Mouse (Mus musculus): ENCODE results near the gene Sept1.

Gene Sept1

DNA sequence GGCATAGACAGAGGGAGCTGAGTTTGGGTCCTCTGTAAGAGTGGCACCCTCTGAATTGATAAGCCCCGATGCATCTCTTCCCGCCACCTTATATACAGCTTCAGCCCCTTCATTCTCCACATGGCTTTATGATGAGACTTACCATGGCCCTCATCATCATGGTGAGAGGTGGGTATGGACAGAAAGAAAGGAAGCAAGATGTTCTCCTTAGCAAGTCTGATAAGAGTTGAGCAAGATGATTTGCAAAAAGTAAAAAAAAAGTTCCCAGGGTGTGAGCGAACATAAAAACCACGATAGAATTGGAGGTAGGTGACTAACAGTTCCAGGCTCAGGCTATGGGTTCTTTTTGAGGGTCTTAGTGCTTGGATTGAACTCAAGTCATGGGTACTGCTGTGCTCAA is 14.3 kb downstream of the Sept1 start:
- peak in 1 of 2 experiments; percentile 38 for DNase-seq (ENCODE audit: low spot score in 2 of 2)

DNA sequence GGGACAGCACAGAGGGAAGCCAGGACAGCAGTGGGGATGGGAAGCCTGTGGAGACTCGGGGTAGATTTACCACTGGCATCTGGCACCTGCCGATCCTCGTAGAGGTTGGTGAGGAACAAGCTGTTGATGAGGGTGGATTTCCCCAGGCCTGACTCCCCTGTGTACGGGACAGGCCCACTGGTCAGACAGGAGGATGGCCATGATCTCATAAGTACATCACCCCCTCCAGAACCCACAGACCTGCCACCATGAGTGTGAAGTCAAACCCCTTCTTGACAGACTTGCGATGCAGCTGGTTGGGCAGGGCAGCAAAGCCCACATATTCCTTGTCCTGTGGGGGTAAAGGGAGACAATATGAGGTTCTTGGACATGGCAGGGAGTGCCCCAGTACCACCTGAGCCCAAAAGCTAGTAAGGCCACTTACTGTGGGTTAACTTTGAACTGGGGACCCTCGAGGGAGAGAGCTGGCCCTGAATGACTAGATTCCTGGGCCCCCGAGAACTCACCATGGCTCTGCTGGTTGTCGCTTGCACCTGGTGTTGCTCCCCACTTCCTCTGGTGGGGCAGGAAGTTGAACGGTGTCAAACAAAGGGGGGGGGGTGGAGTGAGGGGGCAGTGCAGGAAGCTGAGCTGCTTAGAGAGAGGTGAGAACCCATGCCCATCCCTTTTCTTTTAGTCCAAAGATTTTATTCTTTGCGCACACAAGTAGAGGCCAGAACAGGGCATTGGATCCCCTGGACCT is 14.9 kb downstream of the Sept1 start:
- DNase-seq (ENCODE audit: low spot score in 2 of 2) = peak; percentile 72 to 85

DNA sequence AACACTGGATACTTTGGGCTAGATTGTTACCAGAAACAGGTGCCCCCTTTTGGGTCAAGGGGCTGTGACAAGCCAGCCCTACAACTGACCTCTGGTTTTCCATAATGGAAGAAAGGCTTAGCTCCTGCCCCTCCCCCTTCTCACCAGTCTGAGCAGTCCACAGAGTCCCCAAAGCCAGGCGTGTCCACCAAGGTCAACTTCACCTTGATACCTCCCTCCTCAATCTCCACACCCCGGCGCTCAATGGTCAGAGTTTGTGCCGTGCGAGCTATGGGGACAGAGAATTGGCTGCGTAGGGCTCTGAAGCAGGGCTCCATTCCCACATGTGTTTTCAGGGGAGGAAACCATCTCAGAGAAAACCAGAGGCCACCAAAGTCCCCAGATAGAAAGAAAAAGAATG is 15.5 kb downstream of the Sept1 start:
- DNase-seq (ENCODE audit: low spot score in 2 of 2) = no peak

DNA sequence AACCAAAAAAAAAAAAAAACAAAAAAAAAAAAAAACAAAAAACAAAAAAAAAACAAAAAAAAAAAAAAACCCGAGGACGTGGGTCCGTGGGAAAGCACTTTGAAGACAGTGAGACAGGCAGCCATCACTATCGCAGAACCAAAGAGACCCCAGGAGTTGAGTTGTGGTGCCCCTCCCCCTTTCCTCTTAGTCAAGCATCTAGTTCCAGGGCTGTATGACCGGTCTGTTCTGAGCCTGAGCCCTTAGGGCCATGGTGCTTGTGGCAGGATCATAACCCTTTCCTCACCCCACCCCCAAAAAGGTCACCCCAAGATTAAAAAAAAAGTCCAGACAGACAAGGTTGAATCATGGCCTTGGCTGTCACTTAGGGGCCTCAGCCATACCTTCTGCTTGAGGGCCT is 16.6 kb downstream of the Sept1 start:
- DNase-seq (ENCODE audit: low spot score in 2 of 2) = no peak

DNA sequence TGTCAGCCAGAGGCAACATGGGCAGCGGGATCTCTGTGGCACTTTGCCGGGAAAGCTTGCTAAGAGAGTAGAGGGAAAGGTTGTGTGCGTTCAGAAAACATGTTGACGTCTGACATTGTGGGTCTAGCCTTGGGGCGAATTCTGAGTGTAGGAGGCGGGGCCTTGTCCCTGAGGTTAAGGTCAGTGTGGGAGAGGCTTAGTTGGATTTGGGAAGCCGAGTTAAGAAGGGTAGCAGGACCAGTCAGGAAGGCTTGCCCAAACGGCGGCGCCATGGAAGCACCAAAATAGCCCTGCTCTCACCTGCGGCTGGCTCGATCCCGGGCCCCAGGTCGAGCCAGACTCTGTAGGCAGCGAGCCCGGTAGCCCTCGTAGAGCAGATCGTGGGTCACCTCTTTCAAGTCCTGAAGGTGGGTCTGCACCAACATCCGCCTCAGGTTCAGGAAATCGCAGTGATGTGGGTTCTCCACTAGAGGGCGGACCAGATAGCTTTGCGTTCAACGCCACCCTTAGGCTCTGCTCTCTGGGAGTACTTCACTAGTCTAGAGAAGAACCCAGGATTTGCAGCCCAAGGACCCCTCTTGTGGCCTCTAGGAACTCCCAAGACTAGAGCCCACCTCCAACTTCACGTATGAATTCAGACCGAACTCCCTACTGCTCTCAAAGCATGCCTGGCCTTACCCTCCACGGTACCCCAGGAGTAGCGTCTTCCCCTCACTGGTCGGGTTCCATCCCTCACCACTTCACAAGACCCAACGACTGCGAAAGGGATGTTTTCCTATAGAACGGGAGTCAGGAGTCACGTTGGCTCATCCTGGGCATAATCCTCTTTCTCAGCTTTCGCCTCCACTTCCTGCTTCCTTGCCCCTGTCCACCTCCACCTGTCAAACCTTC is 17.7 kb downstream of the Sept1 start:
- DNase-seq (ENCODE audit: low spot score in 2 of 2) = peak; percentile 72 to 75

DNA sequence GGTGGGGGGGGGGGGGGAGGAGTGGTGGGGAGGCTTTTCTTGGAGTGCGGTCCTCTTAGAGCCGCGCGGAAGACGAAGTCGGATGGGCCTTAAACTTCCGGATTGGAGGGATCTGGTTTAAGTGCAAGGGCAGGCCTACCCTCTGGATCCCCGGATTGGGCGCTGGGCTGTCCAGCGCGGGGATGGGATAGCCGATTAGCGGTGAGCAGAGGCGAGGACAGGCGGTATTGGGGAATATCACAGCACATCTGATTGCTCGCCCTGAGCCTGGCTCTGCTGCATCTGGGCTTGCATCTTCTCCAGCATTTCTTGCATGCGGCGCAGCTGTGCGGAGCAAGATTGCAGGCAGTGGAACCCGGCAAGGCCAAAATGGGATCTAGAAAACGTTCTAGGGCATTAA is 18.4 kb downstream of the Sept1 start:
- no peak for DNase-seq (ENCODE audit: low spot score in 2 of 2)

DNA sequence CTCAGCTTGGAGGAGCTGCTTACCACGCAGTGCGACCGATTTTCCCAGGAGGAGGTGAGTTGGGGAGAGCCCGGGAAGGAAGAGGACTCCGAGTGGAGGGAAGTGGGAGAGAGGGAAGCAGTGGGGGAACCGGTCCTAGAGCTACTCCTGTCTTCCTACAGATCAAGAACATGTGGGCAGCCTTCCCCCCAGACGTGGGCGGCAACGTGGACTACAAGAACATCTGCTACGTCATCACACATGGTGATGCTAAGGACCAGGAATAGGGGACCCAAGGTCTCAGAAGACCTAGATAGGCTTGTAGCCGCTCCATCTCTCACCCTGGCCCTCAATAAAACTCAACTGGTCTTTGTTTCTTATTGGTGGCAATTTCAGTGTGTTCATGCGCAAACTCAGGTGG is 19.0 kb downstream of the Sept1 start:
- no peak for DNase-seq (ENCODE audit: low spot score in 2 of 2)

DNA sequence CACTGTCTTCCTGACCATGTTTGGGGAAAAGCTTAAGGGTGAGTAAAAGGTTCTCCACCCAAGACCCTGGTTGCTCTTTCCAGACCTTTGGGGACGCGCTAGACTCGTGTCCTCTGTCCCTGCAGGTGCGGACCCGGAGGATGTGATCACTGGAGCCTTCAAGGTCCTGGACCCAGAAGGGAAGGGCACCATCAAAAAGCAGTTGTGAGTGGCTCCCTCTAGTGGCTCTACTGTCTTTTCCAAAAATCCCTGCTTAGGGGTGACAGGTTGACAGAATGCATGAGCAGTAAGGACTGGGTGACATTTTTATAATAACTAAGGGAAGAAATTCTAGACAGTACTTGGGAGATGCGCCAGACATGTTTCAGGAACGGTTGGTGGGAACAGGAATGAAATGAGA is 19.4 kb downstream of the Sept1 start:
- DNase-seq (ENCODE audit: low spot score in 2 of 2) = peak in 1 of 2 experiments; percentile 49

DNA sequence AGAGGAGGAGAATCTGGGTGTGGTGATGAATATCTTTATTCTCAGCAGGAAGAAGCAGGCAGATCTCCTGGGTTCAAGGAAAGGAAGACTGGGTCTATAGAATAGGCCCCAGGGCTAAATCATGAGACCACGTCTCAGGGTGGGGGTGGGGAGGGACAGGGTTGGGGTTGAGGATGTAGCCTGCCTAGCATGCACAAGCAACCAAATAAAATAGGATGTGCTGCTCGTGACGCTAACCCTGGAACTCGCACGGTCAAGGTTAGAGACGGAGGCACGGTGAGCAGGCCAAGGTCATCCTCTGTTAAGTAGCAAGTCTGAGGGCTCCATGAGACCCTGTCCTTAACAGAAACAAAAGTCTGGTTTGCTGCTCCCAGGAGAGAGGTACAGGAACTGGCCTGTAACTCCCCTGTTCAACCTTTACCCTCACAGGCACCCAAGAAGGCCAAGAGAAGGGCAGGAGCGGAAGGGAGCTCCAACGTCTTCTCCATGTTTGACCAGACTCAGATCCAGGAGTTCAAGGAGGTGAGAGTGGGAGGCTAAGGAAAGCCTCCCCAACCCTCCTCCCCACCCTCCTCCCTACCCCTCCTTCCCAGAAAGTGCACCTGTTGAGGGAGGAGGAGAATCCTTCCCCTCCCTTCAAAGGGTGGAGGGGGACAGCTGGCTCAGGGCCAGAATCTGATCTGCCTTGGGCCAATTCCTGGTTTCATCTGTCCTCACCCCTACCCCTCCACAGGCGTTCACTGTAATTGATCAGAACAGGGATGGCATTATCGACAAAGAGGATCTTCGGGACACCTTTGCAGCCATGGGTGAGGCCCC is 20.3 kb downstream of the Sept1 start:
- DNase-seq (ENCODE audit: low spot score in 2 of 2) = no peak

DNA sequence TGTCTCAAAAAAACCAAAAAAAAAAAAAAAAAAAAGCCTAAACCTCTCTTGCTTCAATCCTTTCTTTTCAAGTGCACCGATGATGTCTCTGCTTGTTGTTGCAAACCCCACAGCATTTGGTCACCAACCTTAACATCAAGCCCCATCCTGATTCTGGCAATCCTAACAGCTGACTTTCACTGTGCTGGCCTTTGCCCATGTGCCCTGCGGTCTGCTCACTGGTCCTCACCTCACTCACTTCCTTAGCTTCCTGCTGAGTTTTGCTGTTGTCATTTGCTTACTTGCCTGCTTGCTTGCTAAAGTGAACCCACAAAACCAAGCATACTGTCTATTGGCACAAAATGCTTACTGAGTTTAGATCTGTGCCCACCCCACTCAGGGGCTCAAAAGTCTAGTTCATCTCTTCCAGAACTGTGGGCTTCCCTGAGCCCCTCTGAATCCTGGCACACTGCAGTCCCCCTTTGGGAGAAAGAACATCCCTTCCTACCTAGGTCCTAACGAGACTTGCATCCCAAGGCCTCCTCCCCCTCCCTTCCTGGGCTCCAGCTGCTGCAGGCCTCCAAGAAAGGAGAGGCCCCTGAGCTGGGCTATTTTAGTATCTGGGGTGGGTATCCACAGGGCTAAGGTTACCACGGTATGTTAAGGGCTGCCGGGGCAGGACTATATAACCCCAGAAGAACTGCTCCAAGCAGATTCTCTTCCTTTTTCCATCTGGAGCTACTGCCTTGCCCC is 21.8 kb downstream of the Sept1 start:
- peak; percentile 45 to 46 for DNase-seq (ENCODE audit: low spot score in 2 of 2)

DNA sequence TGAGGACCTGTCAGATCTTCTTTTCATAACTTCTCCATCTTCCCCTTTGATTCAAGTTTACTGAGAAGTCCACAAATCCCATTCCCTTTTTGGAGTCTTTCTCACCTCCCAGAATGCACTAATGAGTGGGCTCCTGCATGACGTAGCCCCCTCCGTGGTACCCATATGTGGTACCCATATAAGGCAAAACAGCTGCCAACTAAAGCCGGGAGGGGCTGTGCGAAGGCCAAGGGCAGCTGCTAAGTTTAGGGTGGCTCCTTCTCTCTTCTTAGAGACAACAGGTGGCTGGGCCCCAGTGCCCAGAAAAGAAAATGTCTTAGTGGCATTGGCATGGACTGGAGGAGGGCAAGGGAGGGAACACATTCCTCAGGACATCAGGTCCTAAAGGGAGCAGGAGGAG is 22.7 kb downstream of the Sept1 start:
- DNase-seq (ENCODE audit: low spot score in 2 of 2) = no peak

DNA sequence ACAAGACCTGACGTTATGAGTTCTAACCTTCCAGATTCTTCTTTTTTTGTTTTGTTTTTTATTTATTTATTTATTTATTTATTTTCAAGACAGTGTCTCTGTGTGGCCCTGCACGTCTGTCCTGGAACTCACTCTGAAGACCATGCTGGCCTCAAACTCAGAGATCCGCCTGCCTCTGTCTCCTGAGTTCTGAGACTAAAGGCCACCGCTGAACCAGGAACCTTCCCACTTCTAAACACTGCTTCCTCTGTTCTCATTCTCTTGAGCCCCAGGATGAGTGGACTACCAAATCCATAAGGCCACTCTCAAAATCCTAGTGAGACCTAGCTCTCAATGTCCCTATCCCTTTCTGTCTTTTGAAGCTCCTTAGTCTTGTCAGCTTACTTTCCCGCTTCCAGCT is 23.1 kb downstream of the Sept1 start:
- no peak for DNase-seq (ENCODE audit: low spot score in 2 of 2)

DNA sequence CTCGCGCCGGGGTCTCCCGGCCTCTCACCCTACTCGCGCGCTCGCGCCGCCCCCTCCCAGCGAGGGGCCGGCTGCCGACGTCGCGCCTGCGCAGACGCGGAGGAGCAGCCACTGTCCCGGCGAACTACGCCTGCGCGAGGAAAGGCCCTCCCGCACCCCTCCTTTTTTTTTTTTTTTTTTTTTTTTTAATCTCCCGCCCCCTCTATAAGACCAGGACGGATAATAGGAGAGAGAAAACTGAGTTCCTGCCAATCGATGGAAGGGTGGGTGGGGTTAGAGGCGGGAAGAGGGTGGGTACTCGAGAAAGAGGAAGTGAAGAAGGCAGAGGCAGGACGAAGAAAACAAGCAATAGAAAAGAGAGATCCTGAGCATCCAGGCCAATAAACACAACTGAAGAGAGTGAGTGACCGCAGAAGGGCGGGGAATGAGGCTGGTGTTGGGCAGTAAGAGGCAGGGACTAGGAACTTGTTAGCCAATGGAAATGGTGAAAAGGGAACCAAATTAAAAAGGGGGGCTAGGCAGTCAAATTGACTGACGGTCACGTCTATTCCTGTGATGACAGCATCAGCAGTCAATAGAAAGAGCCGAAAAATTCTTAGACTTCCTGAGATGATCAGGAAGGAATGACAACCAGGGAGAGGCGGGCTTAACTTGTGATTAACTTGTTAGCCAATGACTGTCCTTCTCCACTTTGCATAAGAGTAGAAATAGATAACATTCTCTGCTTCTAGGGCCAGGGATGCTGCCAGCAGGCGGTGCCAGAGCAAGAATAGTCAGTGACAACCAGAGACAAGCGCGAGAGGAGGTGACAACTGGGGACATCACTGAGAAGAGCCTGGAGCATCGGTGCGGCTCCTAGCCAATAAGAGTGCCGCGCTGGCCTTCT is 24.1 kb downstream of the Sept1 start, which contains the start of gene Mylpf:
Gene Mylpf, plus strand, starts transcription at position 338 of the 886 bp plus-strand sequence.
- peak; percentile 95 to 96 for DNase-seq (ENCODE audit: low spot score in 2 of 2)

DNA sequence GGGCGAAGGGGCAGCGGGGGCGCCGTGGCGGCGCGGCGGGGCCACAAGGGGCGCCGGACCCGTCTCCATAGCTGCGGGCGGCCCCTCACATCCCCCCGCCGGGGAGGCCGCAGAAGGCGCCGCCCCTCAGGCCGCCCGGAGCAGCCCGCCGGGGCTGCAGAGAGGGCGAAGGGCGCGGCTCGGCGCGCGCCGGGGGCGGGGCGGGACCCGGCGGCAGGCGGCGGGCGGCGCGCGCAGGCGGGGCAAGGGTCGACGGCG is 24.7 kb downstream of the Sept1 start, which contains the start of gene Tbc1d10b:
Gene Tbc1d10b, minus strand, starts transcription at position 174 of the 258 bp plus-strand sequence.
- no peak for DNase-seq (ENCODE audit: low spot score in 2 of 2)

DNA sequence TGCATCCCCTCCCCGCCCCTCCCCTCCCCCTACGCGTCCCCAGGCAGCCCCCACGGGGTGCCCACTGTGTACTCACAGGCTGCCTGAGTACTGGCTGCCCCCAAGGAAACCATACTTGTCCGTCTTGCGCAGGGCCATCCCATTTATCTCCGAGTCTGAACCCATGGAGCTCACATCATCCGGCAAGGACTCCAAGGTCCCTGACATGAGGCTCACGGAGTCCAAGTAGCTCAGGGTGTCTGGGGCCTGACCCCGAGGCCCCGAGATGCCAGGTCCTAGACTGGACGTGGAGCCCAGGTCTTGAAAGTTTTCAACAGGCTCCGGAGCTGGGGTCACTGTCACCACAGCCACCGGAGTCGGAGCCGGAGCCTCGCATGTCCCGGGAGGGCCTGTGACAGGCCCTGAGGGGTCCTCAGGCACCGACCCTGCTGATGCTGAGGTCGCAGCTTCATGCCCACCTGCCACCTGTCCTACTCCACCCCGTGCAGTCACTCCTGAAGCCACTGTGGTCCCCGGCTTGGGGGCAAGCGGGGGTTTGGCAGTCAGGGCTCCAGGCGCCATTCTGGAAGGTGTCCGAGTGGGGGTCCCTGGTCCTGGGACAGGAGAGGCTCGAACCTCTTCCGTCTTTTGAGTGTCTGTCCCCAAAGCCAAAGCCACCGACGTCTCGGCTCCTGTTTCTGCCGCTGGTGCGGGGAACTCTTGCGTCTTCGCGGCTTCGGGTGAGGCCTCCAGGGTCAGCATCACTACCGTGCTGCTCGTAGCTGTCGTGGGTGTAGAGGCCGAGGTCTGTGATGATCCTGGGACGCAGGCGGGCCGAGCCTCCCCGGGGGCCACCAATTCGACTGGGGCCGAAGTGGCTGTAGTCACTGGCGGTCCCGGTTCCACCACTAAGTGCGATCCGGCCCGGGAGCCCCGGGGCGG is 25.3 kb downstream of the Sept1 start:
- DNase-seq (ENCODE audit: low spot score in 2 of 2) = peak in 1 of 2 experiments; percentile 48

DNA sequence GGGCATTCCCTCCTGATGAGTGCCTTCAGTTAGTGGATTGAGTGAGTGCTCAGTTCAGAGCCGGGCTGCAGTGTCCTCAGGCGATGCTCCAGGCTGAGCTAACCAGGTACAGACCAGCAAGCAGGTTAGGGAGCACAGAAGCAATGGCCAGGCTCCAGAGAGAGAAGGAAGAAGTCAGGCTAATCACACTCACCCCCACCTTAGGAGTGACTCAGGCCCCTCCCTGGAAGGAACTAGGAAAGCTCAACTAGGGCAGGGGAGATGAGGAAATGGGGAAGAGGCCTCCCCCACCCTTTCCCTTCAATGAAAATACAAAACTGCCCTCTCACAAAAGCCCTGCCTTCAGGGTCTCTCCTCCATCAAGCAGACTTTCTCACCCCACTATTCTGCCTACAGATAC is 26.3 kb downstream of the Sept1 start:
- no peak for DNase-seq (ENCODE audit: low spot score in 2 of 2)

DNA sequence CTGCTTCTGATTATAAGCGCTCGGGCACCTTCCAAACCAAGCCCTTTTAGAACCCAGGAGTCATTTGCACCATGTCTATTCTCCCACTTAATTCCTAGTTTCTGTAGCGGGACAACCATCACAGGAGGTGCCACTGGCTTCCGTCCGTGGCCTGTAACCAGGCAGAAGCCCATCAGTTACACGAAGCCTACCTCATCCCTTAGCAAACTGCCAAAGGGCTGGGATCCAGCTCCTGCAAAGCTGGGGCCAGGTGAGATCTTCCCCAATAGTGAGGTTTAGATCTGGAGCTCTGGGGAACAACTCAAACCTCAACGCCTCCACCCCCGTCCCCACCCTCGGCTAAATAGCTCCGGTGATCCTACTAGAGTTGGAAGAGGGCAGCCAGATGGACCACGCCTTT is 36.4 kb downstream of the Sept1 start:
- DNase-seq (ENCODE audit: low spot score in 2 of 2) = no peak

DNA sequence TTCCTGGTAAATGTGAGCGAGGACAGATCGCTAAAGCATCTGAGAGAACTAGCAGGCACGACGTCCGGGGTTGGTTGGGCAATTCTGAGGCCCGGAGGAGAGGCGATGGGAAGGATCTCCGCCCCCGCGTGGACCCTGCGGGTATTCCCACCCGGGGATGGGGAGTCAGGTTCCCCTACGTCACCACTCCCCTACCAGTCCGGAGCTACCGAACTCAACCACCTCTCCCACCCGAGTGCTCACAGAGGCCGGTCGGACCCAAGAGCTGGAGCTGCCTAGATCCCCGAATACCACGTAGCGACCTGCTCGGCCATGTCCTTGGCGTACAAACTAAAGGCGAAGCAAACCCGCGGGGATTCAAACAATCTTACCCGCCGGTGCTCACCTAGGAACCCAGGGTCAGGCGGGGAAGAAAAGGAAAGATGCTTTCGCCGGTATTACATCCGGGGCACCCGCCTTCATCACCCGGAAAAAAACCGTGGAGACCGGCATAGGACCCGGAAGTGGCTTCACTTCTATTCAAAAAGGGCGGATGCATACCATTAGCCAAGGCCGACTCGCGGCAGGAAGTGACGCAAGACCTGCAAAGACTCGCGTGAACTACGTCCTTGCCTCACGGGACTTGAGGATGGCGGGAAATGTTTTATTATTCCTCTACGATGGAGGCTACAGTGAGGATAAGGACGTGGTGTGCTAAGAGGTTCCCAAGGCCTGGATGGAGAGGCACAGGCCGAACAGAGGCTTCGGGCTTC is 37.2 kb downstream of the Sept1 start, which contains the start of gene Cd2bp2:
Gene Cd2bp2, minus strand, starts transcription at position 507 of the 752 bp plus-strand sequence.
- peak; percentile 96 for DNase-seq (ENCODE audit: low spot score in 2 of 2)

DNA sequence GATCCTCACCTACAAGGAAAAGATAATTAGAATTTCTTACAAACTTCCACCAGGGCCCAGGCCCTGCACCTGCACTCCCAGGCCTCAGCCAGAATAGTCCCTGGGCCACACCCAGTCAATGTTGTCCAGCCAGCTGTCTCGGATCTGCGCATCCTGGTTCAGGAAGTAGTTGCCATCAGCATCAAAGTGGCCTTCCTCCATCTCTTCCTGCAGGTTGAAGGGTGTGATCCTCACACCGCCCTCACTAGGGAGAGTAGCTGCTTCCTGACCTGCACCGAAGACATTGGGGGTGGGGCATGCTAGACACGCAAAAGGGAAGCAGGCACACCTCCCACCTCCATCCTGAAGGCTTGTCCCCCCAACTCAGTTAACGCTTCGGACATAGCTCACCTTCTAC is 38.3 kb downstream of the Sept1 start:
- no peak for DNase-seq (ENCODE audit: low spot score in 2 of 2)

Measured in natural killer cell, adult 2 months (primary cell).